Mouse (Mus musculus): Measurements from ENCODE around the gene Tmem88.

Tmem88 gene

GRCm38 (mm10) chr11:69398059-69398458 lies at the start of gene Tmem88:
Gene Tmem88 (minus strand): TSS chr11:69398234.
- no peak for DNase-seq (ENCODE audit: low read depth in 1 of 2, low spot score in 2 of 2)

- no peak for DNase-seq (ENCODE audit: low read depth in 1 of 2, low spot score in 2 of 2)
Measured at GRCm38 (mm10) chr11:69447299-69447698, 49.3 kb upstream of the Tmem88 start.

GRCm38 (mm10) chr11:69443328-69443727 lies 45.3 kb upstream of the Tmem88 start:
- DNase-seq (ENCODE audit: low read depth in 1 of 2, low spot score in 2 of 2): no peak

DNA sequence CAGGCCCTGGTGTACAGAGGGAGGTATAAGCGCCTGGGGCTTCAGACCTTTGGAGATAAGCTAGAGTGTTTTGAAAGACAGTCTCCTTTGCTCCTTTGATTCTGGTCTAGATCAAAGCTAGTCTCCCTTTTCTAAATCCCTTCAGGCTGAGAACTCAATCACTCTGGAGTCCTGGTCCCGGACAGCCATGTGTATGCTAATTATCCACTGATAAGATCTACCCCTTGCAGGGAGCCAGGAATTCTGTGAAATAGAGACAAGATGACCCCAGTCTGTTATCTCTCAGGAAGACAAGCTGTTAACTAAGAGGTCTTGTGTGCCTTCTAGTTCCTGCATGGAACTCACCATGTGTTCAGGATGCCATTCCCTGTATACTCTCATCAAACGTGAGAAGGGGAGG lies 39.3 kb upstream of the Tmem88 start:
- DNase-seq (ENCODE audit: low read depth in 1 of 2, low spot score in 2 of 2): no peak

DNA sequence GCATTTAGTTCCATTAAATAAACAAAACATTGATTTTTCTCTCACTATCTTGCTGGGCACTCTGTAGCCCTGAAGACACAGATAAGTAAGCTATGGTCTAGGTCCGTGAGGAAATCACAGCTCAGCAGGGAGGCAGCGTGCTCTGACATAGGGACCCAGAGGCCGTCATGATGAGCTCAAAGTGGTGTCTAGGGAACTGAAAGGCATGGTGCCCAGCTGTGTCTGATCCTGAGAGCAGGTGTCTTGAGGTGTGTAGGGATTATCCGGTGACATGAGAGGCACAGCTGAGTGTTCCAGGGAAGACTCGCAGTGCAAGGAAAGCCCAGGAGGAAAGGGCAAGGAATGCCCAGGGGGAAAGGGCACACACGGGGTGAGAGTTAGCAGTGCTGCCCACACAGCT lies 35.2 kb upstream of the Tmem88 start:
- DNase-seq (ENCODE audit: low read depth in 1 of 2, low spot score in 2 of 2): no peak

- DNase-seq (ENCODE audit: low read depth in 1 of 2, low spot score in 2 of 2): no peak
Measured at GRCm38 (mm10) chr11:69432640-69432982, 34.6 kb upstream of the Tmem88 start.

- DNase-seq (ENCODE audit: low read depth in 1 of 2, low spot score in 2 of 2): peak in 1 of 2 experiments; percentile 50
Measured at GRCm38 (mm10) chr11:69431829-69432639, 34.0 kb upstream of the Tmem88 start.

DNA sequence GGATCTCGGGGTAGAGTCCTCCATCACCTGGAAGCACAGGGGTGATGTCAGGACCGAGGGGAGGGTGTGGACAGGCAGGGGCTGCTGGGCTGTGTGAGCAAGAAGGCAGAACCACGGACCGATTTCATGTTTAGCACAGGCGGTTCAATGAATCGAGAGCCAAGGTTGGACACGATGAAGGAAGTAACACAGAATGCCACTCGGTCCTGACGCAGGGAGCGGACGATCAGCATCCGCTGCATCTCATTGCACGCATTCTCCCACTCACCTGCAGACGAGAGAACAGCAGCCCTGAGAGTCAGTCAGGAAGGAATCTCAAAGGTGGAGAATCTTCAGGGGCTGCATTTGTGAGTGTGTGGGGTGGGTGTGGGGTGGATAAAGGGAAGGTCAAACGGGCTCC lies 32.6 kb upstream of the Tmem88 start:
- no peak for DNase-seq (ENCODE audit: low read depth in 1 of 2, low spot score in 2 of 2)

DNA sequence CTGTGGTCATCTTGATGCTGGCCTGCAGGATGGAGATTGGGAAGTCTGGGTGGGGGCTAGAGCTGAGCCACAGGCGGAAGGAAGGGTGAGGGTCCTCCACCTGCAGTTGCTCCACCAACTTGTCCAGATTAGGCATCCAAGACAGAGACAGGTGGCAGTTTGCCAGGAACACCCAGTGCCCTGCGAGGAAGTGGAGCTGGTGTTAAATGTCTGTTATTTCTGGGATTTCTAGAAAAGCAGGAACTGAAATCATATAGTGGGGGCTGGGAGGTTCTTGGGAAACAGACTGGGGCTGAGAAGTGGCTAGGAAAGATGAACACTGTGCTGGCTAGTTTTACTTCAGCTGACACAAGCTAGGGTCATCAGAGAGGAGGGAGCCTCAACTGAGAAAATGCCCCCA lies 31.3 kb upstream of the Tmem88 start:
- no peak for DNase-seq (ENCODE audit: low read depth in 1 of 2, low spot score in 2 of 2)

DNA sequence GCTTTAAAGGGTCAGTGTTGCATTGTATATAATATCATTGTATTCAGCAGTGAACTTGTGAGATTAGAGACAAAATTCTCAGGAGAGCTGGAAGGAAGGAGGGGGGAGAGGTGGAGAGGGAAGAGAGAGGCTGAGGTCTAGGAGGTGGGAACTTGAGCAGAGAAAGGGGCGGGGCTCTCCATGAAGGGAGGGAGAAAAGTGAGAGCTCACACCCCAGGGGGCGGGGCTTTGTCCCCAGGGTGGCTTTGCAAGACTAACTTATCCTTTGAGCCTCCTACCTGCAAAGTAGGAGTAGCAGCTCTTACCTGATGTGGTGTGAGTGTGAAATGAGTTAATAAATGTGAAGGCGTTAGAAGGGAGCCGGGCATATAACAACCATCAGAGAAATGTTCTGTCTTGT lies 30.7 kb upstream of the Tmem88 start:
- no peak for DNase-seq (ENCODE audit: low read depth in 1 of 2, low spot score in 2 of 2)

DNA sequence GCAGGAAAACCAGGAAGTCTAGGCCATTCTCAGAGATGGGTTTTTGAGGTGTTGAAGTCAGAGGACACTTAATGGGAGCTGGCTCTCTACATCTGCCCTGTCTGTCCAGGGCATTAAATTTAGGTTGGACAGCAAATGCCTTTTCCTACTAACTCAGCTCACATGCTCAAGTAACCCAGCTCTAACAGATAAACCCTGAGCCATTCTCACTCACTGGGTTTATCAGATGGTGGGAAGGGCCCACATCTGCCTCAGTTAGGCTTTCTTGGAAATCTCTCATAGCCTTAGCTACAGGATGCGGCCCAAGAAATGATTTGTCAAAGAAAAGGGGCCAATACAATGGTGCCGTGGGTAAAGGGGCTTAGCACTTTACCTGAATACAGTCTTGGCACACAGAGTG lies 28.2 kb upstream of the Tmem88 start:
- no peak for DNase-seq (ENCODE audit: low read depth in 1 of 2, low spot score in 2 of 2)

DNA sequence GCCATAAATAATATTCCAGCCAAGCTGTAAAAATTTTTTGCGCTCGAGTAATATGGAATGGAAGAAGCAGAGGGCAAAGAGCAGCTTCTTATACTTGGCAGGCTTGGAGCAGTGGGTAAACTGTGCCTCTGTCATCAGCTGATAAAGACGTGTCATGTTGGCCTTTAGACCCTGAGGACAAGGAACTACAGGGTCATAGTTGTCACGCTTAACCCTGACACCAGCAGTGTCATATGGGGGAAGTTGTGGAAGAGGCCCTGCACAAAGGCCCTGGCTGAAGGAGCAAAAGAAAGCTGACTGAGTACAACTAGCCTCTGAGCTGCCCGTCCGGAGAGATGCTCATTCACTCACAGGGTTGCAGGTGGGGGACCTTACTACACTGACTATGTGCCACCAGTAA lies 25.9 kb upstream of the Tmem88 start:
- DNase-seq (ENCODE audit: low read depth in 1 of 2, low spot score in 2 of 2): no peak

DNA sequence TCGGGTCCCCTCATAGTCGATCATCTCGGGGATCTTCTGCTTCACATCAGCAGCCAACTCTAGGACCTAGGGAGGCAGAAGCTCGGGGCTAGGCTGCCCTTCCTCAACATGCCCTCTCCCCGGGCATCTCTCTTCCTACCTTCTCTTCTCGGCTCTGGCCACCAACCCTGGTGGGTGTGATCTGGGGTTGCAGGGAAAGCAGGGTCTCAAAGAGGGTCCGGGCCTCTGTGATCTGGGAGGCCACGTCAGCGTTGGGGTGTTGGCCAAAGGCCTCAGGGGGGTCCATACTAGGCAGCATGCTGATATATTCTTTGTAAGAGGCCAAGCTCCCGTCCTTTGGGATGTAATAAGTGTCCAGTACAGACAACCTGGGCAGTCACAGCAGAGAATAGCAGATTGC lies 24.8 kb upstream of the Tmem88 start:
- no peak for DNase-seq (ENCODE audit: low read depth in 1 of 2, low spot score in 2 of 2)

- DNase-seq (ENCODE audit: low read depth in 1 of 2, low spot score in 2 of 2): no peak
Measured at GRCm38 (mm10) chr11:69421131-69421977, 23.3 kb upstream of the Tmem88 start.

DNA sequence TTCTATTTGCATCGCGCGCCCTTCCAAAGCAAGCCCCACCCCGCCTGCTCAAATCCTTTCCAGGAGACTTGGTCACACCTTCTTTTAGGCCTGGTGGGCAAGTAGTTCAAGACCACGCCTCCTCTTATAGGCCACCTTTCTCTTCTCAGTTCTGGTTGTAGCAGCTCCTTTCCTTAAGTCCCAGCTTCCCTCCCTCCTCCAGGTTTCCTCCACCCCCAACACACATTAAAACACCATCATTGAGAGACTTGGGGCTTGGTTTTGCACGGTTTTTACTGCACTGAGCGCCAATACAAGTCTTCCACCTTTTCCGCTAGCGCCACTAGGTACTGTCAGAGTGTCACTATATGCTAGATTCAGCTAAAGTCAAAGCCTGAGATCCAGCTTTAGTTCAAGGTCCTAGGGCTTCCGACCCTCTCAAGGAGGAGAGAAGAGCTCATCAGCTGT lies 22.5 kb upstream of the Tmem88 start:
- DNase-seq (ENCODE audit: low read depth in 1 of 2, low spot score in 2 of 2): no peak

GRCm38 (mm10) chr11:69419813-69420553 lies 21.9 kb upstream of the Tmem88 start:
- DNase-seq (ENCODE audit: low read depth in 1 of 2, low spot score in 2 of 2): peak in 1 of 2 experiments; percentile 44

DNA sequence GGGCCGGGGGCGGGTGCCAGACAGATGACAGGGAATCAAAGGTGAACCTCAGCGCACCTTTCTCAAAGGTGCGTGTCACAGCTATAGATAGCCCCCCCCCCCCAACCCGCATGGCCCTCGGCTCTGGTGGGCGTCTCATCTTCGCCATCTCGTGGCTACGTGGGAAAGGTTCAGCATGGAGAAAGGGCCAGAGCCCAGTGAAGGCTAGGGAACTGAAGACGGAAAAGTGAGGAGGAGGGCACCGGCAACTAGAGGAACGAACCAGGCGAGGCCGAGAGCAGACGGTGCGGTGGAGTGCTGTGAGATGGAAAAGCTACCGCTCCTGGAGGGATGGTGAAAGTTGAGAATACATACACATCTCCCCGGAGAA lies 21.4 kb upstream of the Tmem88 start:
- no peak for DNase-seq (ENCODE audit: low read depth in 1 of 2, low spot score in 2 of 2)

DNA sequence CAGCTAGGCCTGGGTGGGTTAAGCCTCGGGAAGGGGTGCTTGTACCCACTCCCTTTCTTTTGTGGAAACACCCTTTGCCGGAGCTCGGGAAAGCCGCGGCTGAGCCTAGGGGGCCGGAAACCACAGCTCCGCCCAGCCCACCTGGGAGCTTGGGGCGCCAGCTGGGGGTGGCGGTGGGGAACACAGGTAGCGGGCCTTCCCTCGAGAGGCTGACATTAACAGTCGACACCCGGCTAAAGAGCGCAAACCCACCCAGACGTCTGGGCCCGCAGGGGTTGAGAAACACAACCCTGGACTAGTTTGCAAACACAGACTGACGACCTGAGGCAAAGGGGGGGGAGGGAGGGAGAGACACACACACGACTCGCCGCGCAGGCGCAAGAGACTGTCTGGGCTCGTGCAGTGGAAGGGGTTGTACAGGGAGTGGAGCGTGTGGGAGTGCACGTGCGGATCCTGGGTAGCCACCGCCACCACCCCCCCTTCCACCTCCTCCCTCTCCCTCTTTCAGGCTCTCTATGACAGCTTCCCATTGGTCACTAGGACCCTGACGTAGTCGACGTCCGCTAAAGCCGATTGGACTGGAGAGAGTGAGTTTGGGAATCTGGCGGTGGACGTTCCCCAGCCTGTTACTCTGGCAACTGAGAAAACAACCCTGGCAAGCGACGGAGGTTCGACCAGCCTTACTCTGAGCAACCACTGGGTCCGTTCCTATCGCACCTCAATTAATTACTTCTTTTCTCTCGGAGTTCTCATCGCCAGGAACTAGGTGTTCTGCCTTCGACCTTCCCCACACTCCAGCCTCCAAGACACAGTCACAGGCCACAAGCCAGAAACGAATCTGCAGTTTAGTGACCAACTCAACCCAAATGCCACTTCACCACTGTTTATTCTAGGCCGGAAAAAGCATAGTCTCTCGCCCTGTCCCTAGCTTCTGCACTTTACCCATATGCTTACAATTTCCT lies 20.7 kb upstream of the Tmem88 start:
- DNase-seq (ENCODE audit: low read depth in 1 of 2, low spot score in 2 of 2): peak; percentile 77 to 84

DNA sequence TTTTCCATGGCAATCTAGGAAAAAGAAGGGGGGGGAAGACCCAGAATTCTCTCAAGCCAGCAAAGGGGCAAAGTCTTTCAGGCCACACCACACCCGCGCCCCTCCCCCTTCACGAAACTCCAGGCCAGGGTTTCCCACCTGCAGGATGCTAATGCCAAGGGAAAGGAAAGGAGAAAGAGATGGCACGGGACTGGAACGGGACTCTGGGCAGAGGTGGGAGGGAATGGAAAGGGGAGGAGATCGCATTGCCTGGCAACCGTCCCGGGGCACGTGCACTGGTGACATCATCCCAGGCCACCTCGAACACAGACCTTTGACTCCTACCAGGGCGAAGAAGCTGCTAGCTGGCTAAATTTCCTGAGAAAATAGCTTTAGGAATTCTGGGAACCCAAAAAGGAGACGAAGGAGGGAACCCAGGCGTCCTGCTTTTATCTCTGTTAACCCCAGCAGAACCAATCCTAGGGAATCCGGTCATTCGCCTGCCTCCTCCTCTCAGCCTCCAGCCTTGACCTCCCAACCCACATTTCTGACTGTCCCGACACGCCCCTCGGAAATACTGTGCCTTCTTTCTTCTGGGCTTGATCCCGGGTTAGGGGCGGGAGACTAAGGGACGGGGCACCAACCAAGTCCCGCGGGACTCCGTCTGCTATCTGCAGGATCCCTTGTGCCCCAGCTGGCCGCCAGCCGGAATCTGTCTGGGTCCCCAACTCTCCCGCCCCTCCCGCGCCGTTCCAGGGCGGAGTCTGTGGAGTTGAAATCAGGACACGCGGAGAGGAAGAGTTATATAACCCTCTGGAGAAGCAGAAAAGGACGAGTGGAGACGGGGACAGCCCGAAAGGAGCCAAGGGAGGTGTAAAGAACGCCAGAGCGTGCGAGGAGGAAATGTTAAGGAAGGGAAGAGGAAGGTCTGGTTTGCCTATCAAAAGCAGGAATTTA lies 19.7 kb upstream of the Tmem88 start:
- peak; percentile 66 to 78 for DNase-seq (ENCODE audit: low read depth in 1 of 2, low spot score in 2 of 2)
